Mouse (Mus musculus) heart, adult 2 months (tissue): Measurements from ENCODE around the gene Glud1. TPM values are rescaled to one million over a fixed set of nuclear protein-coding genes. Genes with fewer than 3 reads are reported as not detected.

Source experiments
- DNase-seq, 2 experiments: peaks; one replicate each; pipeline ENCODE4 v3.0.0; 2021
- H3K27ac ChIP-seq: fragments of 200-600 bp; 2 replicates; pipeline ENCODE4 v1.8.1; 2022
- H3K27me3 ChIP-seq: fragments of 200-500 bp; 2 replicates; pipeline ENCODE4 v1.6.1; 2012; ENCODE audit warnings: mild to moderate bottlenecking, low read length, inconsistent platforms, mixed read lengths; ENCODE audit not compliant: control insufficient read depth, insufficient read depth
- H3K36me3 ChIP-seq: fragments of 200-500 bp; 2 replicates; pipeline ENCODE4 v1.6.1; 2012; ENCODE audit warnings: low read length, inconsistent platforms; ENCODE audit not compliant: control insufficient read depth, insufficient read depth
- H3K4me1 ChIP-seq: fragments of 200-500 bp; 2 replicates; pipeline ENCODE4 v1.6.1; 2011; ENCODE audit warnings: low read length; ENCODE audit not compliant: control insufficient read depth, insufficient read depth
- H3K4me3 ChIP-seq: fragments of 200-600 bp; 2 replicates; pipeline ENCODE4 v1.8.1; 2022
- H3K79me2 ChIP-seq: fragments of 200-500 bp; replicated peaks from 2 replicates; pipeline ENCODE4 v1.6.1; 2012; ENCODE audit warnings: mild to moderate bottlenecking, inconsistent platforms, low read length, moderate library complexity, mixed read lengths; ENCODE audit not compliant: control insufficient read depth, insufficient read depth
- H3K9ac ChIP-seq: fragments of 200-500 bp; 2 replicates; pipeline ENCODE4 v1.6.1; 2012; ENCODE audit warnings: low read depth, mild to moderate bottlenecking, control low read depth, inconsistent platforms, low read length, mixed read lengths
- CTCF ChIP-seq: fragments of 200-600 bp; IDR thresholded peaks from 2 replicates; pipeline ENCODE4 v1.8.1; 2022; ENCODE audit warnings: antibody characterized with exemption, mild to moderate bottlenecking, moderate library complexity
- EP300 ChIP-seq: fragments of 200-500 bp; IDR thresholded peaks from 2 replicates; pipeline ENCODE4 v1.6.1; 2011; ENCODE audit warnings: low read depth, low read length, control low read depth; ENCODE audit not compliant: insufficient read depth
- POLR2A ChIP-seq: fragments of 200-500 bp; IDR thresholded peaks from 2 replicates; pipeline ENCODE4 v1.6.1; 2011; ENCODE audit warnings: mild to moderate bottlenecking, low read depth, low read length, control low read depth; ENCODE audit not compliant: insufficient read depth
- WGBS: fragments of 180-500 bp; shearing (Covaris S2); methylation state at CpG from one replicate; pipeline ENCODE4 v1.1.7; 2018; 5-methylcytosine and 5-hydroxymethylcytosine counted together
- intact Hi-C: fragments of 180-260 bp; cut with DNase I; formaldehyde crosslinking; loops from one replicate; pipeline ENCODE4 v1.15.1; 2025
- polyA plus RNA-seq: library from polyadenylated mRNA; depleted of rRNA; stranded (reverse); fragments of >200 nt; gene quantifications from 2 replicates; pipeline ENCODE4 v1.2.3, GENCODE M21; 2012
- total RNA-seq, 2 experiments: library from RNA; stranded (reverse); gene quantifications; 2 replicates each; pipeline ENCODE4 v1.2.3; 2021

Gene Glud1
- total and polyA plus RNA-seq, 3 experiments = 52.1 to 148 (median 127) TPM

GRCm38 (mm10) chr14:34351660-34352059, 41.1 kb downstream of the Glud1 start:
- Histone ChIP-seq H3K79me2 (no peaks in the 10 kb centered on the region), H3K4me3 (no peak overlapping the region), H3K27me3 (no peaks in the 10 kb centered on the region), H3K9ac (no peak overlapping the region), H3K27ac (no peak overlapping the region), H3K4me1 (no peaks in the 10 kb centered on the region), H3K36me3 (no peaks in the 10 kb centered on the region)
- TF ChIP-seq POLR2A (no peak), CTCF (no peak), EP300 (no peak)
- WGBS = 70% methylated on average over 3 of the region's 3 CpGs
- no peak for DNase-seq
- intact Hi-C loops = loop anchor here (10.0 kb wide), 1 partner anchor 267 kb away; the partner anchor contains the start of gene Anxa8

- Histone ChIP-seq H3K79me2 (no peaks in the 10 kb centered on the region), H3K4me1 (no peaks in the 10 kb centered on the region), H3K27me3 (no peaks in the 10 kb centered on the region), H3K27ac (no peak overlapping the region), H3K9ac (no peak overlapping the region), H3K4me3 (no peak overlapping the region), H3K36me3 (no peaks in the 10 kb centered on the region)
- DNase-seq = no peak
- intact Hi-C loops = loop anchor here (10.0 kb wide), 1 partner anchor 268 kb away; the partner anchor contains the start of gene Anxa8
- TF ChIP-seq POLR2A (no peak), EP300 (no peak), CTCF (no peak)
- WGBS = 60% methylated on average over 6 of the region's 6 CpGs
Observed at GRCm38 (mm10) chr14:34352523-34352922, 42.0 kb downstream of the Glud1 start.

GRCm38 (mm10) chr14:34353326-34353725, 42.8 kb downstream of the Glud1 start:
- WGBS = 88% methylated on average over 3 of the region's 3 CpGs
- TF ChIP-seq EP300 (no peak), POLR2A (no peak), CTCF (no peak)
- H3K36me3 ChIP-seq = no peaks in the 10 kb centered on the region
- DNase-seq = no peak
- peaks cover 2% of the 10 kb centered on the region; the same call in 1 of the 2 replicates for H3K4me1 ChIP-seq
- H3K27me3 ChIP-seq = no peaks in the 10 kb centered on the region
- H3K27ac ChIP-seq = no peak overlapping the region
- no peak overlapping the region for H3K9ac ChIP-seq
- H3K79me2 ChIP-seq = no peaks in the 10 kb centered on the region
- H3K4me3 ChIP-seq = no peak overlapping the region
- intact Hi-C loops = loop anchor here (10.0 kb wide), 1 partner anchor 269 kb away; the partner anchor contains the start of gene Anxa8

GRCm38 (mm10) chr14:34354456-34354855, 43.9 kb downstream of the Glud1 start:
- Histone ChIP-seq H3K79me2 (no peaks in the 10 kb centered on the region), H3K4me1 (peaks cover 2% of the 10 kb centered on the region; the same call in 1 of the 2 replicates), H3K27ac (no peak overlapping the region), H3K36me3 (no peaks in the 10 kb centered on the region), H3K9ac (no peak overlapping the region), H3K4me3 (no peak overlapping the region), H3K27me3 (no peaks in the 10 kb centered on the region)
- no peak for DNase-seq
- intact Hi-C loops = loop anchor here (10.0 kb wide), 1 partner anchor 270 kb away; the partner anchor contains the start of gene Anxa8
- TF ChIP-seq EP300 (no peak), POLR2A (no peak), CTCF (no peak)
- 73% methylated on average over 4 of the region's 4 CpGs for WGBS

- no peaks in the 10 kb centered on the region for H3K27me3 ChIP-seq
- no peaks in the 10 kb centered on the region for H3K36me3 ChIP-seq
- no peaks in the 10 kb centered on the region for H3K79me2 ChIP-seq
- H3K27ac ChIP-seq = no peak within 1 kb of the TSS
- H3K9ac ChIP-seq = no peak within 1 kb of the TSS
- no peak for TF ChIP-seq CTCF
- TF ChIP-seq POLR2A = no peak
- TF ChIP-seq EP300 = no peak
- 81% methylated on average over 6 of the region's 6 CpGs for WGBS
- DNase-seq = no peak
- H3K4me3 ChIP-seq = no peak within 1 kb of the TSS
- intact Hi-C loops = loop anchor here (10.0 kb wide), 1 partner anchor 270 kb away; the partner anchor contains the start of gene Anxa8
- peaks cover 2% of the 10 kb centered on the region; the same call in 1 of the 2 replicates for H3K4me1 ChIP-seq
Observed at GRCm38 (mm10) chr14:34355301-34355700, 44.8 kb downstream of the Glud1 start, which contains the start of gene Fam25c. Gene Fam25c, minus strand, starts transcription at chr14:34355433.

- H3K27ac ChIP-seq = no peak overlapping the region
- H3K4me3 ChIP-seq = no peak overlapping the region
- no peaks in the 10 kb centered on the region for H3K36me3 ChIP-seq
- no peaks in the 10 kb centered on the region for H3K79me2 ChIP-seq
- no peak overlapping the region for H3K9ac ChIP-seq
- DNase-seq = no peak
- intact Hi-C loops = loop anchor here (10.0 kb wide), 1 partner anchor 273 kb away; the partner anchor contains the start of gene Anxa8
- H3K4me1 ChIP-seq = peaks cover 4% of the 10 kb centered on the region; the same call in 1 of the 2 replicates
- H3K27me3 ChIP-seq = no peaks in the 10 kb centered on the region
- WGBS = 68% methylated on average over 7 of the region's 7 CpGs
- TF ChIP-seq POLR2A = no peak
- TF ChIP-seq EP300 = no peak
- TF ChIP-seq CTCF = no peak
Observed at GRCm38 (mm10) chr14:34357671-34358455, 47.3 kb downstream of the Glud1 start.
